Mouse (Mus musculus) midbrain, embryonic 15.5 days (tissue): Measurements from ENCODE around the gene Klk5. TPM values are rescaled to one million over a fixed set of nuclear protein-coding genes. Genes with fewer than 3 reads are reported as not detected.

ENCODE experiments used
- ATAC-seq: fragments of 200-750 bp; cut with Nextera tagmentation; replicated peaks from 2 replicates; pipeline ENCODE4 v1.8.0; 2017; ENCODE audit warnings: moderate TSS enrichment
- H3K27ac ChIP-seq: fragments of 300-500 bp; sonication (generic); 2 replicates; pipeline ENCODE4 v1.5.1; 2015; ENCODE audit warnings: mild to moderate bottlenecking, inconsistent platforms
- H3K27me3 ChIP-seq: fragments of 300-500 bp; sonication (generic); replicated peaks from 2 replicates; pipeline ENCODE4 v1.6.1; 2015; ENCODE audit warnings: inconsistent platforms
- H3K36me3 ChIP-seq: fragments of 300-500 bp; sonication (generic); replicated peaks from 2 replicates; pipeline ENCODE4 v1.6.1; 2015; ENCODE audit warnings: inconsistent platforms
- H3K4me1 ChIP-seq: fragments of 300-500 bp; sonication (generic); 2 replicates; pipeline ENCODE4 v1.6.1; 2015; ENCODE audit warnings: inconsistent platforms
- H3K4me2 ChIP-seq: fragments of 300-500 bp; sonication (generic); 2 replicates; pipeline ENCODE4 v1.6.1; 2015; ENCODE audit warnings: inconsistent platforms, mild to moderate bottlenecking, moderate library complexity
- H3K4me3 ChIP-seq: fragments of 300-500 bp; sonication (generic); 2 replicates; pipeline ENCODE4 v1.5.1; 2015; ENCODE audit warnings: mild to moderate bottlenecking, inconsistent platforms
- H3K9ac ChIP-seq: fragments of 300-500 bp; sonication (generic); 2 replicates; pipeline ENCODE4 v1.6.1; 2015; ENCODE audit warnings: mild to moderate bottlenecking, inconsistent platforms
- H3K9me3 ChIP-seq: fragments of 300-500 bp; sonication (generic); 2 replicates; pipeline ENCODE4 v1.6.1; 2016; ENCODE audit warnings: inconsistent platforms
- WGBS: fragments of 180-500 bp; shearing (Covaris S2); methylation state at CpG from one replicate; pipeline ENCODE4 v1.1.7; 2015; ENCODE audit warnings: mixed read lengths; 5-methylcytosine and 5-hydroxymethylcytosine counted together
- polyA plus RNA-seq: library from polyadenylated mRNA; unstranded; fragments of >200 nt; fragmentation: Nextera tagmentation; extraction: Ambion mirVana; gene quantifications from 2 replicates; pipeline ENCODE4 v1.2.1, GENCODE M21; 2015

Gene Klk5
- not detected in 2 replicates for polyA plus RNA-seq

GRCm38 (mm10) chr7:43841701-43842100 is at the start of gene Klk5:
Gene Klk5 (plus strand): TSS chr7:43841971.
- Histone ChIP-seq H3K9me3 (no peaks in the 10 kb centered on the region), H3K36me3 (no peaks in the 10 kb centered on the region), H3K27me3 (no peaks in the 10 kb centered on the region), H3K4me1 (no peaks in the 10 kb centered on the region), H3K4me3 (no peak within 1 kb of the TSS), H3K9ac (no peak within 1 kb of the TSS), H3K4me2 (no peak within 1 kb of the TSS), H3K27ac (no peak within 1 kb of the TSS)
- no peak for ATAC-seq
- WGBS: 52% methylated on average over 3 of the region's 3 CpGs

GRCm38 (mm10) chr7:43796355-43796754 is 45.4 kb upstream of the Klk5 start:
- Histone ChIP-seq H3K4me2 (peak overlapping the region; percentile 74), H3K27ac (no peak overlapping the region), H3K9ac (peak overlapping the region; percentile 20; the same call in 1 of the 2 replicates), H3K9me3 (no peaks in the 10 kb centered on the region), H3K27me3 (peaks cover 28% of the 10 kb centered on the region), H3K4me3 (peak overlapping the region; percentile 45), H3K36me3 (no peaks in the 10 kb centered on the region), H3K4me1 (peaks cover 21% of the 10 kb centered on the region)
- peak; percentile 48 for ATAC-seq
- WGBS: 8% methylated on average over 8 of the region's 8 CpGs

- Histone ChIP-seq H3K9ac (peak within 1 kb of the TSS; percentile 20), H3K4me3 (peak within 1 kb of the TSS; percentile 45), H3K9me3 (no peaks in the 10 kb centered on the region), H3K27me3 (peaks cover 28% of the 10 kb centered on the region), H3K4me2 (peak within 1 kb of the TSS; percentile 74), H3K4me1 (peaks cover 21% of the 10 kb centered on the region), H3K27ac (no peak within 1 kb of the TSS), H3K36me3 (no peaks in the 10 kb centered on the region)
- peak; percentile 70 for ATAC-seq
- under 1% methylated on average over 28 of the region's 28 CpGs for WGBS
These were observed 44.4 kb upstream of the Klk5 start, which contains the start of gene Klk8 for GRCm38 (mm10) chr7:43797333-43797769. Gene Klk8 (plus strand): TSS chr7:43797577.

- Histone ChIP-seq H3K27me3 (peaks cover 28% of the 10 kb centered on the region), H3K9ac (peak overlapping the region; percentile 20; the same call in 1 of the 2 replicates)
These were observed 43.8 kb upstream of the Klk5 start for GRCm38 (mm10) chr7:43797844-43798462.

GRCm38 (mm10) chr7:43799876-43800275 is 41.9 kb upstream of the Klk5 start:
- ATAC-seq: no peak
- Histone ChIP-seq H3K9me3 (no peaks in the 10 kb centered on the region), H3K9ac (no peak overlapping the region), H3K4me1 (peaks cover 21% of the 10 kb centered on the region), H3K4me2 (no peak overlapping the region), H3K36me3 (no peaks in the 10 kb centered on the region), H3K27me3 (peaks cover 28% of the 10 kb centered on the region), H3K4me3 (no peak overlapping the region), H3K27ac (no peak overlapping the region)
- WGBS: 72% methylated on average over 7 of the region's 7 CpGs

More at GRCm38 (mm10) chr7:43797844-43798462, 43.8 kb upstream of the Klk5 start:
- ATAC-seq: peak; percentile 50
- Histone ChIP-seq H3K27ac (no peak overlapping the region), H3K4me2 (peak overlapping the region; percentile 74), H3K9me3 (no peaks in the 10 kb centered on the region), H3K4me1 (peaks cover 21% of the 10 kb centered on the region), H3K4me3 (peak overlapping the region; percentile 45), H3K36me3 (no peaks in the 10 kb centered on the region)
- 41% methylated on average over 13 of the region's 13 CpGs for WGBS

- H3K27me3 ChIP-seq: no peaks in the 10 kb centered on the region
- ATAC-seq: no peak
- H3K9me3 ChIP-seq: no peaks in the 10 kb centered on the region
- no peaks in the 10 kb centered on the region for H3K4me1 ChIP-seq
- H3K36me3 ChIP-seq: no peaks in the 10 kb centered on the region
- no peak within 1 kb of the TSS for H3K4me2 ChIP-seq
- no peak within 1 kb of the TSS for H3K27ac ChIP-seq
- no peak within 1 kb of the TSS for H3K9ac ChIP-seq
- 56% methylated on average over 5 of the region's 5 CpGs for WGBS
- no peak within 1 kb of the TSS for H3K4me3 ChIP-seq
These were observed 30.8 kb upstream of the Klk5 start, which contains the start of gene Klk7 for GRCm38 (mm10) chr7:43810994-43811393. Gene Klk7 (plus strand): TSS chr7:43811294.

GRCm38 (mm10) chr7:43815211-43815610 is 26.6 kb upstream of the Klk5 start:
- no peak overlapping the region for H3K27ac ChIP-seq
- no peaks in the 10 kb centered on the region for H3K27me3 ChIP-seq
- H3K9ac ChIP-seq: no peak overlapping the region
- no peak for ATAC-seq
- H3K9me3 ChIP-seq: no peaks in the 10 kb centered on the region
- no peak overlapping the region for H3K4me2 ChIP-seq
- H3K4me3 ChIP-seq: no peak overlapping the region
- H3K36me3 ChIP-seq: no peaks in the 10 kb centered on the region
- 91% methylated on average over 7 of the region's 7 CpGs for WGBS
- no peaks in the 10 kb centered on the region for H3K4me1 ChIP-seq

GRCm38 (mm10) chr7:43816746-43817145 is 25.0 kb upstream of the Klk5 start:
- no peaks in the 10 kb centered on the region for H3K9me3 ChIP-seq
- no peak overlapping the region for H3K9ac ChIP-seq
- no peaks in the 10 kb centered on the region for H3K36me3 ChIP-seq
- no peak overlapping the region for H3K4me2 ChIP-seq
- no peak overlapping the region for H3K27ac ChIP-seq
- no peak overlapping the region for H3K4me3 ChIP-seq
- no peaks in the 10 kb centered on the region for H3K27me3 ChIP-seq
- no peaks in the 10 kb centered on the region for H3K4me1 ChIP-seq
- ATAC-seq: no peak

- no peak overlapping the region for H3K9ac ChIP-seq
- WGBS: 95% methylated on average over 7 of the region's 7 CpGs
- ATAC-seq: no peak
- no peaks in the 10 kb centered on the region for H3K36me3 ChIP-seq
- H3K4me3 ChIP-seq: no peak overlapping the region
- no peaks in the 10 kb centered on the region for H3K27me3 ChIP-seq
- H3K27ac ChIP-seq: no peak overlapping the region
- no peak overlapping the region for H3K4me2 ChIP-seq
- no peaks in the 10 kb centered on the region for H3K9me3 ChIP-seq
- no peaks in the 10 kb centered on the region for H3K4me1 ChIP-seq
These were observed 20.2 kb upstream of the Klk5 start for GRCm38 (mm10) chr7:43821581-43821980.

GRCm38 (mm10) chr7:43824199-43824598 is 17.6 kb upstream of the Klk5 start, which contains the start of gene Klk6:
Gene Klk6 (plus strand): TSS chr7:43824499.
- Histone ChIP-seq H3K9ac (no peak within 1 kb of the TSS), H3K27me3 (no peaks in the 10 kb centered on the region), H3K4me2 (no peak within 1 kb of the TSS), H3K9me3 (no peaks in the 10 kb centered on the region), H3K4me3 (no peak within 1 kb of the TSS), H3K36me3 (no peaks in the 10 kb centered on the region), H3K4me1 (no peaks in the 10 kb centered on the region), H3K27ac (no peak within 1 kb of the TSS)
- ATAC-seq: no peak
- WGBS: 76% methylated on average over 10 of the region's 10 CpGs

GRCm38 (mm10) chr7:43826056-43826455 is 15.7 kb upstream of the Klk5 start:
- no peaks in the 10 kb centered on the region for H3K27me3 ChIP-seq
- WGBS: 90% methylated on average over 5 of the region's 5 CpGs
- H3K36me3 ChIP-seq: no peaks in the 10 kb centered on the region
- no peak overlapping the region for H3K4me3 ChIP-seq
- no peak for ATAC-seq
- H3K9me3 ChIP-seq: no peaks in the 10 kb centered on the region
- no peak overlapping the region for H3K4me2 ChIP-seq
- H3K27ac ChIP-seq: no peak overlapping the region
- H3K9ac ChIP-seq: no peak overlapping the region
- H3K4me1 ChIP-seq: no peaks in the 10 kb centered on the region

- Histone ChIP-seq H3K4me2 (no peak overlapping the region), H3K36me3 (no peaks in the 10 kb centered on the region), H3K27ac (no peak overlapping the region), H3K4me3 (no peak overlapping the region), H3K27me3 (no peaks in the 10 kb centered on the region), H3K9me3 (no peaks in the 10 kb centered on the region), H3K9ac (no peak overlapping the region), H3K4me1 (no peaks in the 10 kb centered on the region)
- 91% methylated on average over 4 of the region's 4 CpGs for WGBS
- ATAC-seq: no peak
These were observed 14.1 kb upstream of the Klk5 start for GRCm38 (mm10) chr7:43827706-43828105.

- WGBS: 95% methylated on average over 8 of the region's 8 CpGs
- no peaks in the 10 kb centered on the region for H3K27me3 ChIP-seq
These were observed 12.8 kb upstream of the Klk5 start for GRCm38 (mm10) chr7:43829006-43829405.

More at GRCm38 (mm10) chr7:43829006-43829405, 12.8 kb upstream of the Klk5 start:
- no peak overlapping the region for H3K4me3 ChIP-seq
- no peak overlapping the region for H3K27ac ChIP-seq
- H3K4me1 ChIP-seq: no peaks in the 10 kb centered on the region
- no peak for ATAC-seq
- H3K4me2 ChIP-seq: no peak overlapping the region
- H3K9me3 ChIP-seq: no peaks in the 10 kb centered on the region
- H3K36me3 ChIP-seq: no peaks in the 10 kb centered on the region
- H3K9ac ChIP-seq: no peak overlapping the region
